ENCODE assay signal across 7 mouse cellular contexts in the genomic region with DNA sequence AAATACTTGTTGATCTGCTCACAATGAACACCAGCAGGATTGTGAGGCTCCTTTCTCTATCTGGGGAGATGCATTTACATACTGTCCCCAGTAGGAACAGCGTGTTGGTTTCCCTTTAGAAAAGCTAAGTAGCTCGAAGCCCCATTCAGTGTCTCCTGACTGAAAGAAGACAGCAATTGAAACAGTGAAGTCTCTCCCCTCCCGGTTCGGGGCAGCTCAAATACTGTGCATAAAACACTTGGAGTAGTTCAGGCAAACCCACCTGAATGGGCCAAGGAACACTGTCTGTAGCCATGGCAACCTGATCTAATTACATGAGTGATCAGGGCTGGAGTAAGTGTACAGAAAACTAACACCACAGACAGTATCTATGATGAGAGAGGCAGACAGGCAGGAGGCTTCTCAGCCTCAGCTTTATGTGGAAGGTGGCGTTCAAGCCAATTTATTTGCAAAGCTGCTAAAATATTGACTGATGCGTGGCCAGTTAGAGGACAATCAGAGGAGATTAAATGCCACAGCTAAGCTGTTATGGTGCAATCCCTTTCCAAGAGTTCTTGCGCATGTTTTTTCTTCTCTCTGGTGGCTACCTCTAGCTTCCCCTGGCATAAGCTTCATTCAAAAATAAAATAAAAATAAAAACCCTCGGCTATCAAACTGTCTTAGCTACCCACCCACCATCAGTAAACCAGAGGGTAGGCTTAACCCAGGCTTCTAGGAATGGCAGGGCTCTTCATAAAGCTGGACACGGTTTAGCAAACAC. TPM values are rescaled to one million over a fixed set of nuclear protein-coding genes. Genes with fewer than 3 reads are reported as not detected.
DNase-seq lines count a peak whose midpoint lies in the region; ATAC-seq and TF ChIP-seq lines count a peak whose summit lies in the region.

No protein-coding gene starts in this region.

- H3K9me3 ChIP-seq in limb, embryonic 11.5 days (ENCODE audit: control insufficient read depth, low read length) = no peaks in the 10 kb centered on the region
- no peaks in the 10 kb centered on the region for H3K9me3 ChIP-seq in limb, embryonic 10.5 days (replicated peaks)
- H3K9me3 ChIP-seq in forebrain, embryonic 10.5 days = no peaks in the 10 kb centered on the region
- H3K9me3 ChIP-seq in limb, embryonic 13.5 days = no peaks in the 10 kb centered on the region

- H3K36me3 ChIP-seq in limb, embryonic 11.5 days (ENCODE audit: control insufficient read depth, insufficient read depth, low read length) = no peaks in the 10 kb centered on the region
- H3K36me3 ChIP-seq in limb, embryonic 10.5 days = no peaks in the 10 kb centered on the region
- no peaks in the 10 kb centered on the region for H3K36me3 ChIP-seq in forebrain, embryonic 10.5 days (replicated peaks)
- no peaks in the 10 kb centered on the region for H3K36me3 ChIP-seq in limb, embryonic 13.5 days

- H3K4me1 ChIP-seq in limb, embryonic 11.5 days (ENCODE audit: control insufficient read depth, insufficient read depth, low read length) = peaks cover 6% of the 10 kb centered on the region; the same call in 1 of the 2 replicates
- H3K4me1 ChIP-seq in limb, embryonic 10.5 days = peaks cover 50% of the 10 kb centered on the region
- H3K4me1 ChIP-seq in forebrain, embryonic 10.5 days = peaks cover 64% of the 10 kb centered on the region
- peaks cover 47% of the 10 kb centered on the region for H3K4me1 ChIP-seq in limb, embryonic 13.5 days

- WGBS in limb, embryonic 11.5 days = 18% methylated on average over 9 of the region's 9 CpGs
- WGBS in limb, embryonic 10.5 days = 18% methylated on average over 9 of the region's 9 CpGs
- 6% methylated on average over 9 of the region's 9 CpGs for WGBS in forebrain, embryonic 10.5 days
- WGBS in limb, embryonic 13.5 days = 24% methylated on average over 9 of the region's 9 CpGs

- TF ChIP-seq POLR2A in brain, embryonic 14.5 days (IDR thresholded peaks at IDR 0.05; ENCODE audit: borderline replicate concordance, extremely low read depth, insufficient read depth, insufficient read length, poor library complexity, severe bottlenecking) = no peak

- no peak overlapping the region for H3K27ac ChIP-seq in limb, embryonic 11.5 days (replicated peaks; ENCODE audit: low read depth, low read length)
- no peak overlapping the region for H3K27ac ChIP-seq in limb, embryonic 10.5 days
- peak overlapping the region; percentile 9; the same call in 1 of the 2 replicates for H3K27ac ChIP-seq in forebrain, embryonic 10.5 days
- H3K27ac ChIP-seq in limb, embryonic 13.5 days = no peak overlapping the region

- H3K4me2 ChIP-seq in limb, embryonic 11.5 days (ENCODE audit: low read depth, severe bottlenecking) = no peak overlapping the region
- peak overlapping the region; percentile 89 for H3K4me2 ChIP-seq in limb, embryonic 13.5 days (replicated peaks)

- no peak for ATAC-seq in limb, embryonic 11.5 days (ENCODE audit: insufficient number of reproducible peaks, low FRiP score, low TSS enrichment, low read depth)
- ATAC-seq in limb, embryonic 13.5 days (ENCODE audit: low FRiP score, low read depth) = no peak
- ATAC-seq in megakaryocyte progenitor cell, adult 5-6 weeks (replicated peaks; ENCODE audit: poor library complexity) = no peak

- no peak overlapping the region for H3K4me3 ChIP-seq in limb, embryonic 11.5 days (ENCODE audit: low read depth, low read length)
- H3K4me3 ChIP-seq in limb, embryonic 10.5 days = no peak overlapping the region
- peak overlapping the region; percentile 87 for H3K4me3 ChIP-seq in forebrain, embryonic 10.5 days
- H3K4me3 ChIP-seq in limb, embryonic 13.5 days = peak overlapping the region; percentile 90

- H3K9ac ChIP-seq in limb, embryonic 11.5 days (ENCODE audit: low read length) = no peak overlapping the region
- H3K9ac ChIP-seq in limb, embryonic 13.5 days = 0 out of 2 replicates have a peak overlapping the region, but pooled peaks have one; percentile 3

- peak; percentile 25 for DNase-seq in limb, embryonic 11.5 days (ENCODE audit: low spot score)
- no peak for DNase-seq in limb, embryonic 10.5 days (ENCODE audit: low spot score)
- DNase-seq in brain, embryonic 14.5 days (ENCODE audit: low read depth) = peak; percentile 92
- peak; percentile 55 for DNase-seq in forebrain, embryonic 10.5 days (ENCODE audit: extremely low spot score, low spot score)
- DNase-seq in retina, adult 2 months (ENCODE audit: low read depth, low spot score) = peak; percentile 30

- TF ChIP-seq CTCF in brain, embryonic 14.5 days (IDR thresholded peaks at IDR 0.05; ENCODE audit: borderline replicate concordance, extremely low read depth, insufficient read depth, insufficient read length) = no peak

- H3K27me3 ChIP-seq in limb, embryonic 11.5 days (ENCODE audit: control insufficient read depth, insufficient read depth, low read length) = no peaks in the 10 kb centered on the region
- H3K27me3 ChIP-seq in limb, embryonic 10.5 days (ENCODE audit: low read depth, poor library complexity, severe bottlenecking) = peaks cover 24% of the 10 kb centered on the region
- H3K27me3 ChIP-seq in forebrain, embryonic 10.5 days (ENCODE audit: poor library complexity, severe bottlenecking) = peaks cover 52% of the 10 kb centered on the region
- peaks cover 13% of the 10 kb centered on the region; the same call in 1 of the 2 replicates for H3K27me3 ChIP-seq in limb, embryonic 13.5 days

RNA-seq across cellular contexts. Expression of gene Atxn1, which starts 2.8 kb away (rescaled TPM):
- 1.3 and 1.5 TPM in 2 replicates for polyA plus RNA-seq in limb, embryonic 11.5 days (2014; fragmentation: Nextera tagmentation; extraction: Ambion mirVana)
- polyA plus RNA-seq in limb, embryonic 10.5 days (2016; fragmentation: Nextera tagmentation; extraction: Ambion mirVana) = 1.0 and 1.4 TPM in 2 replicates
- polyA plus RNA-seq in brain, embryonic 14.5 days (2012; rRNA removed) = 9.2 and 11.0 TPM in 2 replicates
- 1.6 and 2.2 TPM in 2 replicates for polyA plus RNA-seq in forebrain, embryonic 10.5 days (2016; fragmentation: Nextera tagmentation; extraction: Ambion mirVana)
- 6.0 and 6.8 TPM in 2 replicates for polyA plus RNA-seq in limb, embryonic 13.5 days (2015; fragmentation: Nextera tagmentation; extraction: Ambion mirVana)
- 16.8 and 22.6 TPM in 2 replicates for total RNA-seq in megakaryocyte progenitor cell, adult 5-6 weeks (2015)
- total RNA-seq in megakaryocyte progenitor cell, adult 5-6 weeks (2017) = 7.2 and 13.7 TPM in 2 replicates

Comparison
In these comparisons a context has a peak if more than half of its experiments do, and no peak if none do; other contexts are left out.
1. H3K4me3 ChIP-seq: peak in forebrain, embryonic 10.5 days (single experiment) and limb, embryonic 13.5 days (single experiment); none in limb, embryonic 11.5 days (single experiment) and limb, embryonic 10.5 days (single experiment).